Mouse (Mus musculus) hindbrain, embryonic 13.5 days (tissue): ENCODE measurements around the gene Col5a2. TPM values are rescaled to one million over a fixed set of nuclear protein-coding genes. Genes with fewer than 3 reads are reported as not detected.

ENCODE experiments used
- ATAC-seq: fragments of 200-750 bp; cut with Nextera tagmentation; 2 replicates; pipeline ENCODE4 v1.8.0; 2017; ENCODE audit warnings: moderate TSS enrichment; ENCODE audit not compliant: low FRiP score
- H3K27ac ChIP-seq: fragments of 300-500 bp; sonication (generic); 2 replicates; pipeline ENCODE4 v1.5.1; 2015; ENCODE audit warnings: inconsistent platforms, mild to moderate bottlenecking, moderate library complexity
- H3K27me3 ChIP-seq: fragments of 300-500 bp; sonication (generic); 2 replicates; pipeline ENCODE4 v1.6.1; 2015; ENCODE audit warnings: mild to moderate bottlenecking, inconsistent platforms
- H3K36me3 ChIP-seq: fragments of 300-500 bp; sonication (generic); 2 replicates; pipeline ENCODE4 v1.6.1; 2015; ENCODE audit warnings: mild to moderate bottlenecking, inconsistent platforms
- H3K4me1 ChIP-seq: fragments of 300-500 bp; sonication (generic); replicated peaks from 2 replicates; pipeline ENCODE4 v1.6.1; 2015; ENCODE audit warnings: inconsistent platforms
- H3K4me2 ChIP-seq: fragments of 300-500 bp; sonication (generic); 2 replicates; pipeline ENCODE4 v1.6.1; 2015; ENCODE audit warnings: inconsistent platforms, mild to moderate bottlenecking, moderate library complexity
- H3K4me3 ChIP-seq: fragments of 300-500 bp; sonication (generic); 2 replicates; pipeline ENCODE4 v1.5.1; 2015; ENCODE audit warnings: mild to moderate bottlenecking, inconsistent platforms
- H3K9ac ChIP-seq: fragments of 300-500 bp; sonication (generic); 2 replicates; pipeline ENCODE4 v1.6.1; 2015; ENCODE audit warnings: mild to moderate bottlenecking, inconsistent platforms
- H3K9me3 ChIP-seq: fragments of 300-500 bp; sonication (generic); 2 replicates; pipeline ENCODE4 v1.6.1; 2016; ENCODE audit warnings: inconsistent platforms
- WGBS: fragments of 180-500 bp; shearing (Covaris S2); methylation state at CpG from one replicate; pipeline ENCODE4 v1.1.7; 2015; 5-methylcytosine and 5-hydroxymethylcytosine counted together
- polyA plus RNA-seq: library from polyadenylated mRNA; unstranded; fragments of >200 nt; fragmentation: Nextera tagmentation; extraction: Ambion mirVana; gene quantifications from 2 replicates; pipeline ENCODE4 v1.2.1, GENCODE M21; 2015

The Col5a2 gene
- polyA plus RNA-seq, 1 experiment from 2014 or later, result 17.9 TPM

- no peaks in the 10 kb centered on the region for H3K4me1 ChIP-seq
- ATAC-seq, result no peak
These were observed 82.5 kb downstream of the Col5a2 start for GRCm38 (mm10) chr1:45420554-45420953.

GRCm38 (mm10) chr1:45419858-45420257 is 83.2 kb downstream of the Col5a2 start:
- ATAC-seq, result no peak
- no peaks in the 10 kb centered on the region for H3K9me3 ChIP-seq
- 83% methylated on average over 2 of the region's 2 CpGs for WGBS
- H3K4me1 ChIP-seq, result no peaks in the 10 kb centered on the region
- H3K4me3 ChIP-seq, result no peak overlapping the region
- H3K27ac ChIP-seq, result no peak overlapping the region
- H3K27me3 ChIP-seq, result no peaks in the 10 kb centered on the region
- H3K4me2 ChIP-seq, result no peak overlapping the region
- H3K9ac ChIP-seq, result no peak overlapping the region
- no peaks in the 10 kb centered on the region for H3K36me3 ChIP-seq

More at GRCm38 (mm10) chr1:45420554-45420953, 82.5 kb downstream of the Col5a2 start:
- Histone ChIP-seq H3K4me3 (no peak overlapping the region), H3K9ac (no peak overlapping the region), H3K27ac (no peak overlapping the region), H3K27me3 (no peaks in the 10 kb centered on the region), H3K9me3 (no peaks in the 10 kb centered on the region), H3K4me2 (no peak overlapping the region), H3K36me3 (no peaks in the 10 kb centered on the region)

- Histone ChIP-seq H3K27ac (no peak overlapping the region), H3K9me3 (no peaks in the 10 kb centered on the region), H3K4me3 (no peak overlapping the region), H3K4me2 (no peak overlapping the region), H3K27me3 (no peaks in the 10 kb centered on the region), H3K4me1 (no peaks in the 10 kb centered on the region), H3K9ac (no peak overlapping the region), H3K36me3 (no peaks in the 10 kb centered on the region)
- 98% methylated on average over 2 of the region's 2 CpGs for WGBS
- no peak for ATAC-seq
These were observed 121.2 kb downstream of the Col5a2 start for GRCm38 (mm10) chr1:45381866-45382265.

- no peak for ATAC-seq
- 86% methylated on average over 7 of the region's 7 CpGs for WGBS
- no peak overlapping the region for H3K27ac ChIP-seq
These were observed 122.9 kb downstream of the Col5a2 start for GRCm38 (mm10) chr1:45379992-45380690.

GRCm38 (mm10) chr1:45365427-45365826 is 137.7 kb downstream of the Col5a2 start:
- Histone ChIP-seq H3K27me3 (no peaks in the 10 kb centered on the region), H3K27ac (no peak overlapping the region), H3K4me2 (no peak overlapping the region), H3K36me3 (no peaks in the 10 kb centered on the region), H3K4me3 (no peak overlapping the region), H3K4me1 (no peaks in the 10 kb centered on the region), H3K9ac (no peak overlapping the region), H3K9me3 (no peaks in the 10 kb centered on the region; the same call in 1 of the 2 replicates)
- no peak for ATAC-seq
- 87% methylated on average over 1 of the region's 1 CpGs for WGBS

More at GRCm38 (mm10) chr1:45379992-45380690, 122.9 kb downstream of the Col5a2 start:
- no peak overlapping the region for H3K4me2 ChIP-seq
- no peaks in the 10 kb centered on the region for H3K4me1 ChIP-seq
- H3K9me3 ChIP-seq, result no peaks in the 10 kb centered on the region
- no peak overlapping the region for H3K4me3 ChIP-seq
- no peaks in the 10 kb centered on the region for H3K36me3 ChIP-seq
- no peaks in the 10 kb centered on the region for H3K27me3 ChIP-seq
- H3K9ac ChIP-seq, result no peak overlapping the region

DNA sequence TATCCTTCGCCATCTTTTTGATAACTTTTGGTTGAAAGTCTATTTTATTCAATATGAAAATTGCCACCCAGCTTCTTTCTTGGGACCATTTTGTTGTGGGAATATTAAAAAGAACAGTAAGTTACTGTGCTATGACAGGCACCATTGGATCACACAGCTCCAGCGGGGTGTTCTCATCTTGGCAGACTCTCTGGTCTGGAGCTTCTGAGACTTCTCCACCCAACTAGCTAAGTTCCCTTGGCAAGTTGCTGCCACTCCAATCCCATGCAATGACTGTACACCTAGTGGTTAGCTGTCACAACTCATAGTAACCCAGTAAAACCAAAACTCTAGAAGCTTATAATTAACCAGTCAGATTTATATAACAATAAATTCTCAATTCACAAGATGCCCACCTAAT is 139.8 kb downstream of the Col5a2 start:
- Histone ChIP-seq H3K4me1 (no peaks in the 10 kb centered on the region), H3K9me3 (no peaks in the 10 kb centered on the region), H3K36me3 (no peaks in the 10 kb centered on the region), H3K27me3 (no peaks in the 10 kb centered on the region), H3K4me3 (no peak overlapping the region), H3K9ac (no peak overlapping the region), H3K27ac (no peak overlapping the region), H3K4me2 (no peak overlapping the region)
- ATAC-seq, result no peak
- 96% methylated on average over 2 of the region's 2 CpGs for whole genome bisulfite sequencing

DNA sequence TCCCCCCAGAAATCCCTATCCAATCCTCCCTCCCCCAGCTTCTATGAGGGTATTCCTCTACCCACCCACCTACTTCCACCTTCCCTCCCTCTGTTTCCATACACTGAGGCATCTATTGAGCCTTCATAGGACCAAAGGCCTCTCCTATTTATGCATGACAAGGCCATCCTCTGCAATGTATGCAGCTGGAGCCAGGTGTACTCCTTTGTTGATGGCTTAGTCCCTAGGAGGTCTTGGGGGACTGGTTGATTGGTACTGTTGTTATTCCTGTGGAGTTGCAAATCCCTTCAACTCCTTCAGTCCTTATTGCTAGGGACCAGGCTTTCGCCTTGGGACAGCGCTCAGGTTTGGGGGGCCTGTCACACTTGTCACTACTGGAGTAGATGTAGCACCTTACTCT is 143.4 kb downstream of the Col5a2 start:
- H3K4me1 ChIP-seq, result no peaks in the 10 kb centered on the region
- no peak overlapping the region for H3K4me2 ChIP-seq
- H3K9me3 ChIP-seq, result no peaks in the 10 kb centered on the region
- 85% methylated on average over 2 of the region's 2 CpGs for WGBS
- no peak overlapping the region for H3K27ac ChIP-seq
- ATAC-seq, result no peak
- H3K4me3 ChIP-seq, result no peak overlapping the region
- no peaks in the 10 kb centered on the region for H3K27me3 ChIP-seq
- no peaks in the 10 kb centered on the region for H3K36me3 ChIP-seq
- H3K9ac ChIP-seq, result no peak overlapping the region

DNA sequence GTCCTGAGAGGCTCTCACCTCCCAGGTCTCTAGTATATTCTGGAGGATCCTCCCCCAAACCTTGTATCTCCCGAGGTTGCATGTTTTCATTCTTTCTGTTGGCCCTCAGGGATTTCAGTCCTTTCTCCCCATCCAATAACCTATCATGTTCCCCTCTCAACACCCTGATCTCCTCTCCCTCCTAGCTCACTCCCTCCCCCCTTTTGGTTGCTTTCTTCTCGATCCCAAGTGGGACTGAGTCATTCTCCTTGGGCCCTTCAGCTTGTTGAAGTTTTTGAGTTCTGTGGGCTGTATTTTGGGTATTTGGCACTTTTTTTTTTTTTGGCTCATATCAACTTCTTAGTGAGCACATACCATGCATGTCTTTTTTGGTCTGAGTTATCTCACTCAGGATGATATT is 143.9 kb downstream of the Col5a2 start:
- 73% methylated on average over 2 of the region's 2 CpGs for WGBS
- Histone ChIP-seq H3K27ac (no peak overlapping the region), H3K36me3 (no peaks in the 10 kb centered on the region), H3K9ac (no peak overlapping the region), H3K27me3 (no peaks in the 10 kb centered on the region), H3K4me2 (no peak overlapping the region), H3K9me3 (no peaks in the 10 kb centered on the region), H3K4me3 (no peak overlapping the region), H3K4me1 (no peaks in the 10 kb centered on the region)
- ATAC-seq, result no peak

- H3K4me2 ChIP-seq, result no peak overlapping the region
- no peak for ATAC-seq
- H3K36me3 ChIP-seq, result no peaks in the 10 kb centered on the region
- H3K9me3 ChIP-seq, result no peaks in the 10 kb centered on the region
- no peaks in the 10 kb centered on the region for H3K27me3 ChIP-seq
- no peak overlapping the region for H3K4me3 ChIP-seq
- WGBS, result 82% methylated on average over 1 of the region's 1 CpGs
- H3K4me1 ChIP-seq, result no peaks in the 10 kb centered on the region
- no peak overlapping the region for H3K9ac ChIP-seq
- no peak overlapping the region for H3K27ac ChIP-seq
These were observed 145.1 kb downstream of the Col5a2 start for GRCm38 (mm10) chr1:45358020-45358419.

- ATAC-seq, result no peak
- Histone ChIP-seq H3K9me3 (no peaks in the 10 kb centered on the region), H3K4me3 (no peak overlapping the region), H3K36me3 (no peaks in the 10 kb centered on the region), H3K27me3 (no peaks in the 10 kb centered on the region), H3K4me2 (no peak overlapping the region), H3K4me1 (no peaks in the 10 kb centered on the region), H3K27ac (no peak overlapping the region), H3K9ac (no peak overlapping the region)
- 68% methylated on average over 4 of the region's 4 CpGs for WGBS
These were observed 147.1 kb downstream of the Col5a2 start for GRCm38 (mm10) chr1:45355944-45356343.

- Histone ChIP-seq H3K9ac (no peak overlapping the region), H3K36me3 (no peaks in the 10 kb centered on the region), H3K9me3 (no peaks in the 10 kb centered on the region), H3K4me3 (no peak overlapping the region), H3K27ac (no peak overlapping the region), H3K4me1 (no peaks in the 10 kb centered on the region), H3K27me3 (no peaks in the 10 kb centered on the region), H3K4me2 (no peak overlapping the region)
- no peak for ATAC-seq
- 95% methylated on average over 1 of the region's 1 CpGs for WGBS
These were observed 173.9 kb downstream of the Col5a2 start for GRCm38 (mm10) chr1:45329149-45329548.
